Mouse (Mus musculus): ENCODE data around the gene Mpdz.

The Mpdz gene

GRCm38 (mm10) chr4:81275957-81276715, 166.5 kb downstream of the Mpdz start:
- no peak for DNase-seq

- no peak for DNase-seq
Measured at GRCm38 (mm10) chr4:81273067-81273466, 169.5 kb downstream of the Mpdz start.

- no peak for DNase-seq
Measured at GRCm38 (mm10) chr4:81252859-81253780, 189.5 kb downstream of the Mpdz start.

- no peak for DNase-seq
Measured at GRCm38 (mm10) chr4:81252334-81252733, 190.3 kb downstream of the Mpdz start.

GRCm38 (mm10) chr4:81251934-81252333, 190.7 kb downstream of the Mpdz start:
- peak; percentile 23 for DNase-seq

- no peak for DNase-seq
Measured at GRCm38 (mm10) chr4:81249245-81249644, 193.4 kb downstream of the Mpdz start.

- DNase-seq: no peak
Measured at GRCm38 (mm10) chr4:81236227-81236626, 206.4 kb downstream of the Mpdz start.
